Mouse (Mus musculus) lung, embryonic 16.5 days (tissue): ENCODE data around the gene Arpc5. TPM values are rescaled to one million over a fixed set of nuclear protein-coding genes. Genes with fewer than 3 reads are reported as not detected.

Experiments used
- ATAC-seq: fragments of 200-750 bp; cut with Nextera tagmentation; 2 replicates; pipeline ENCODE4 v1.8.0; 2017; ENCODE audit warnings: low read depth, mild to moderate bottlenecking, moderate library complexity
- H3K27ac ChIP-seq: fragments of 300-500 bp; sonication (generic); 2 replicates; pipeline ENCODE4 v1.5.1; 2014; ENCODE audit warnings: mild to moderate bottlenecking, control low read depth, low read length
- H3K27me3 ChIP-seq: fragments of 300-500 bp; sonication (generic); 2 replicates; pipeline ENCODE4 v1.6.1; 2014; ENCODE audit warnings: low read depth, low read length, mixed read lengths; ENCODE audit not compliant: control insufficient read depth, insufficient read depth
- H3K36me3 ChIP-seq: fragments of 300-500 bp; sonication (generic); 2 replicates; pipeline ENCODE4 v1.6.1; 2014; ENCODE audit warnings: low read length; ENCODE audit not compliant: control insufficient read depth, insufficient read depth
- H3K4me1 ChIP-seq: fragments of 300-500 bp; sonication (generic); replicated peaks from 2 replicates; pipeline ENCODE4 v1.6.1; 2014; ENCODE audit warnings: low read length, mixed read lengths; ENCODE audit not compliant: control insufficient read depth, insufficient read depth
- H3K4me2 ChIP-seq: fragments of 300-500 bp; sonication (generic); 2 replicates; pipeline ENCODE4 v1.6.1; 2014; ENCODE audit warnings: low read depth, low read length, control low read depth
- H3K4me3 ChIP-seq: fragments of 300-500 bp; sonication (generic); 2 replicates; pipeline ENCODE4 v1.5.1; 2014; ENCODE audit warnings: mild to moderate bottlenecking, low read length, control low read depth
- H3K9ac ChIP-seq: fragments of 300-500 bp; sonication (generic); 2 replicates; pipeline ENCODE4 v1.6.1; 2014; ENCODE audit warnings: low read length, control low read depth
- H3K9me3 ChIP-seq: fragments of 300-500 bp; sonication (generic); 2 replicates; pipeline ENCODE4 v1.6.1; 2016; ENCODE audit warnings: low read length; ENCODE audit not compliant: control insufficient read depth
- WGBS: fragments of 180-500 bp; shearing (Covaris S2); extraction: QIAGEN DNeasy Blood & Tissue Kit; methylation state at CpG from one replicate; pipeline ENCODE4 v1.1.7; 2014; 5-methylcytosine and 5-hydroxymethylcytosine counted together
- polyA plus RNA-seq: library from polyadenylated mRNA; unstranded; fragments of >200 nt; fragmentation: Nextera tagmentation; extraction: Ambion mirVana; gene quantifications from 2 replicates; pipeline ENCODE4 v1.2.1, GENCODE M21; 2015

Arpc5 gene
- polyA plus RNA-seq, 1 experiment from 2014 or later: 285 TPM

DNA sequence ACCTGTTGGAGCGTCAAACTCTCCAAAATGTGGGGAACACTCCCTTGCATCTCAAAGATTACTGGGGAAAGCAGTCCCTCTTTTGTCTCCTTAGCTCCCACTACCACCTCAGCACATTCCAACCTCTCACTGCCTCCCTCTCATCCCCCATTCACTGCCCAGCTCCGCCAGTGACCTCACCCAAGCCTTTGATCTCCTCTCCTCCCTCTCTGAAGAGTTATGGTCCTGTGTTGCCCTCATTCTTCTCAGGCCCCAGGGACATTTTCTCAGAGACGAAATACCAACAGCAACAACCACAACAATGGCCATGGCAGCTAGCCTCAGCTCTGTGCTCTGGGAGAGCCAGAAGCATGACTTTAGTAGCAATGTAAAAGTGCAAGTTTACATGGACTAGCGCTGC, 24.9 kb downstream of the Arpc5 start:
- Histone ChIP-seq H3K27ac (peak overlapping the region; percentile 17; the same call in 1 of the 2 replicates), H3K27me3 (no peaks in the 10 kb centered on the region), H3K4me2 (no peak overlapping the region), H3K4me1 (no peaks in the 10 kb centered on the region; the same call in 1 of the 2 replicates), H3K36me3 (no peaks in the 10 kb centered on the region), H3K9me3 (no peaks in the 10 kb centered on the region), H3K9ac (no peak overlapping the region), H3K4me3 (no peak overlapping the region)
- ATAC-seq: peak; percentile 18; the same call in 1 of the 2 replicates
- WGBS: 28% methylated on average over 4 of the region's 4 CpGs

DNA sequence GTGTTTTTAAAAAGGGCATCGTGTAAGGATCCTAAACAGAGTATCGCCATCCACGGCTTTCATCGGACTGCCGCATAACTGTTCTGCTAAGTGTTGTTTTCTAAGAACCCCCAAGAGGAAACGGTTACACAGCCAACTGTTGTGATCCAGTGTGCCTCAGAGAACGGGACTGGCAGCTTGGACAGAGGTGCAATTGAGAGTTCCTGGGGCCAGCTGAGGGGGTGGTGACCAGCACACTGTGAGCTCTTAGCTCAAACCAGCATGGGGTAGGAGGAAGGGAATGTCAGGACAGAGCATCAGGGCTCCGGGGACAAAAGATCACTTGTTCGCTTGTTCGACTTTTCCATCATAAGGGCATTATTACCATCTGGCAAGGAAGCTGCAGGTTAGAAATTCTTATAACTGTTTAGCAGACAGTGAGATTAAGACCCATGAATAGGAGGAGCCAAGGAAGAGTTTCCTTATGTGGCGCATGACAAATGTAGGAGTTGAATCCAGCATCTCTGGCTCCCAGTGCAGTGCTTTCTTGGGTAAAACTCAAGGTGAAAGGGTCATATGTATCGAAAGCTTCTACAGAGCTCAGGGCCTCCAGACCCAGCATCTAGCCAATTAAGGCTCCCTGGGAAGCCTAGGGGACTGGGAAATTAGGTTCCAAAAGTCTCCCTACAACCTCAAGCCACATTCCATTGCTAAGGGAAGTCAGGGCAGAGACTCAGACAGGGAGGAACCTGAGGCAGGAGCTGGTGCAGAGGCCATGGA, 26.6 kb downstream of the Arpc5 start:
- H3K9me3 ChIP-seq: no peaks in the 10 kb centered on the region
- H3K9ac ChIP-seq: no peak overlapping the region
- no peaks in the 10 kb centered on the region for H3K36me3 ChIP-seq
- H3K27me3 ChIP-seq: no peaks in the 10 kb centered on the region
- H3K4me2 ChIP-seq: no peak overlapping the region
- H3K4me3 ChIP-seq: no peak overlapping the region
- 66% methylated on average over 12 of the region's 12 CpGs for WGBS
- ATAC-seq: no peak
- no peaks in the 10 kb centered on the region; the same call in 1 of the 2 replicates for H3K4me1 ChIP-seq
- H3K27ac ChIP-seq: no peak overlapping the region

DNA sequence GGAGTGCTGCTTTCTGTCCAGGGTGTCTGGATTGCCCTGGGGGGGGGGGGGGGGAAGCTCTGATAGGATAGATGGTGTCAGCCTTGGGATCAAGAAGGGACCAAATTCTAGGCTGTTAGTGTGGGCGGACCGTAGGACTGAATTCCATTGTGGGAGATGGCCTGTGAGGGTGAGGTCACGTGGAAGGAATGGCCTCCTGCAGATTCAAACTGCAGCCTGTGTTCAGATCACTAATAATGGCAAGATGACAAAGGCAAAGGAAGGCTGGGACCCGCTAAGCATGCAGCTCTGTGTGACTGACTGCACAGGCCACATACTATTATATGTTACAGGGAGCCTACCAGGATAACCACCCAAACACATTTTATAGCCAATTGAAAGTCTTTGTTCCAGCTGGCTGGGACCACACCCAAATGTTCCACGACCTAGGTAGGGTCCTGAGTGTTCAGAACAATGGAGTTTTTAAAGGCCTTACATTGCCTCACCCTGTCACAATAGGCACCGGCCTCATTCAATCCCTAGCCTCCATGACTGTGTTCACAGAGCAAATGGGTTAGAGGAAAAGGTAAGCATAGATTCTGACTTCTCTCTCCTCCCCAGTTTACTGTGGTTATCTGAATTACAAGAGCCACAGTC, 27.3 kb downstream of the Arpc5 start:
- H3K9me3 ChIP-seq: no peaks in the 10 kb centered on the region
- H3K27ac ChIP-seq: no peak overlapping the region
- no peak for ATAC-seq
- no peaks in the 10 kb centered on the region for H3K27me3 ChIP-seq
- H3K36me3 ChIP-seq: no peaks in the 10 kb centered on the region
- H3K4me1 ChIP-seq: no peaks in the 10 kb centered on the region; the same call in 1 of the 2 replicates
- WGBS: 69% methylated on average over 6 of the region's 6 CpGs
- H3K9ac ChIP-seq: no peak overlapping the region
- H3K4me3 ChIP-seq: no peak overlapping the region
- H3K4me2 ChIP-seq: no peak overlapping the region

DNA sequence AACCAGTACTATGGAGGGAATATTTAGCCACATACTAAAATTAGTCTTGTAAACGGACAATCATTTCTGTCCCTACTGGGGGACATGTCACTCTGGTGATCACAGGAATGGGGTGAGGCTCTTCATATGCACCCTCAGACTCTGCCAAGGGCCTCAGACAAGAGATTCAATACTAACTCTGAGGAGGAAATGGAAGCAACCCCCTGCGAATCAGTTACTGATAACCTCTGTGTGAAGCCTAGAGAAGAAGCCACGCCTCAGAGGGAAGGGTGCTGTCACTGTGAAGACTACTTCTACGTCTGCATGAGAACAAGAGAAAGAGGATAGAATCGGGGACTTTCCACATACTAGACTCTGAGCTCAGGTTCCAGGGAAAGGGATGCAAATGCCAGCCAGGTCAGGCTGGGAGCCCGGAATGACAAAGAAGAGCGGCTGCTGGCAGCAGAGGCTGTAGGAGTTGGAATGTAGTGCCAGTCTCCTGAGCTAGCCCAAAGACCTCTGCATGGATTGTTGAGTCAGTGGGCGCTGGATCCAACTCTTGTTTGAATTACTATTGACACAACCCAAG, 29.4 kb downstream of the Arpc5 start:
- 50% methylated on average over 8 of the region's 8 CpGs for WGBS
- no peaks in the 10 kb centered on the region for H3K9me3 ChIP-seq
- H3K27ac ChIP-seq: no peak overlapping the region
- H3K4me2 ChIP-seq: no peak overlapping the region
- no peaks in the 10 kb centered on the region for H3K27me3 ChIP-seq
- H3K9ac ChIP-seq: no peak overlapping the region
- H3K36me3 ChIP-seq: no peaks in the 10 kb centered on the region
- no peak overlapping the region for H3K4me3 ChIP-seq
- peaks cover 3% of the 10 kb centered on the region for H3K4me1 ChIP-seq
- no peak for ATAC-seq

DNA sequence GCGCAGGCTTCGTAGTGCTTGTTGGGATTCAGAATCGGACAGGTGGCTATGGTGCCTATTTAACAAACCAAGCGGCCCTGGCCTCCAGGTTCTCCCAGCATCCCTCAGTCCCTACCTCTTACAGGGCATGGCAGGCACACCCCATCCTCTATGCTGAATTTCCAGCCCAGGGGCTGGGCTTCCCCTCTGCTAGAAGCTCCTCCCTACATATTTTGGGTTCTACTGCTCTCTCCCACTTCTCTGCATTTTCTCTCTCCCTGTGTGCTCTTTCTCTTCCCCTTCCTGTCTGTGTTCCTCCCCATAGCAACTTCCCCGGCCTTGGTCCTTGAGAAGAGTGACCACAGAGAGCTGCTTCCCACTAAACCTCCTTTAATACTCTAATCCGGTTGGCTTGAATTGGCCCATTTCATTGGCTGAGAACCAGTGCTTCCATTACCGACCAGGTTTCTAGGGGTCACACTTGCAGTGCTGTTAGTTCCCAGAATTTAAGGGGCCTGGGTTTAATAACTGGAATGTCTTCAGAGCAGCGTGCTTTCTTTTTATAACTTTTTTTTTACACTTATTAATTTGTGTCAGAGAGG, 30.4 kb downstream of the Arpc5 start:
- H3K9ac ChIP-seq: no peak overlapping the region
- no peaks in the 10 kb centered on the region for H3K9me3 ChIP-seq
- 72% methylated on average over 8 of the region's 8 CpGs for WGBS
- H3K4me1 ChIP-seq: peaks cover 3% of the 10 kb centered on the region; the same call in 1 of the 2 replicates
- no peaks in the 10 kb centered on the region for H3K27me3 ChIP-seq
- no peak overlapping the region for H3K4me3 ChIP-seq
- H3K4me2 ChIP-seq: no peak overlapping the region
- no peak overlapping the region for H3K27ac ChIP-seq
- H3K36me3 ChIP-seq: no peaks in the 10 kb centered on the region
- no peak for ATAC-seq

DNA sequence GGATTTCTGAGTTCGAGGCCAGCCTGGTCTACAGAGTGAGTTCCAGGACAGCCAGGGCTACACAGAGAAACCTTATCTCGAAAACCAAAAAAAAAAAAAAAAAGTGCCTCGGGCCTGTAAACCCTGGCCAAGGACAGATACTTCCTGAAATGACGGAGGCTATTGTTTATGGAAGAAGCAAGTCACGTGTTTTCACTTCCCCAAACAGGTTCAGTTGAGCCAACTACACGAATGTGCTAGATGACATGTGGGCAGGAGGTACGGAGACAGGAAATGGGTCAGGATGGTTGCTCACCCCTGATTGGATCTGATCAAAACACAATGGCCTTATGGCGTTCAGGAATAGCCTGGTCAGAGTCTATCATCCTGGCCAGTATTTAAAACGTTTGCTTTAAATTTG, 31.8 kb downstream of the Arpc5 start:
- Histone ChIP-seq H3K27ac (peak overlapping the region; percentile 36), H3K4me1 (peaks cover 3% of the 10 kb centered on the region; the same call in 1 of the 2 replicates), H3K9ac (no peak overlapping the region), H3K4me2 (no peak overlapping the region), H3K27me3 (no peaks in the 10 kb centered on the region), H3K4me3 (no peak overlapping the region), H3K36me3 (no peaks in the 10 kb centered on the region), H3K9me3 (no peaks in the 10 kb centered on the region)
- peak; percentile 59 for ATAC-seq
- WGBS: 56% methylated on average over 9 of the region's 9 CpGs

DNA sequence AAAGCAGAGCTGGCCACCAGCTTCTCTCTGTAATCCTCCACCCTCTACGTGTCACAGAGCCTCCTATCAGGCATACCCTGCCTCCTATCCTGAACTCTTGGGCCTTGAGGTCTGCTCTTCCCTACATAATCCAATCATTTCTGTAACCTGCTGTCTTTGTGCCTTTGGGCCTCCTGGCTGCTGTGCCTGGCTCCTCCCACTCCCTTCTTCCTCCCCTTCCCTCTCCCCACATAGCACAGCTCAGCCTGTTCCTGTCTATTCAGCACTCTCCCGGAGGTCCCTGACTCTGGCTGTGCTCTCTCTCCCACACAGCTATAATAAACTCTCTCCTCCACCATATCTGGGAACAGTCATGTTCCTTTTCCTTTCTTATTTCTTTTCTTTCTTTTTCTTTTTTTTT, 33.6 kb downstream of the Arpc5 start, which contains the start of gene Ncf2:
Gene Ncf2 (plus strand): TSS at position 298 of the 400 bp plus-strand sequence.
- H3K27me3 ChIP-seq: no peaks in the 10 kb centered on the region
- H3K4me2 ChIP-seq: no peak within 1 kb of the TSS
- H3K36me3 ChIP-seq: no peaks in the 10 kb centered on the region
- 14% methylated on average over 2 of the region's 2 CpGs for WGBS
- H3K4me1 ChIP-seq: peaks cover 3% of the 10 kb centered on the region; the same call in 1 of the 2 replicates
- no peak within 1 kb of the TSS for H3K4me3 ChIP-seq
- no peaks in the 10 kb centered on the region for H3K9me3 ChIP-seq
- no peak within 1 kb of the TSS for H3K9ac ChIP-seq
- peak; percentile 94 for ATAC-seq
- H3K27ac ChIP-seq: no peak within 1 kb of the TSS

DNA sequence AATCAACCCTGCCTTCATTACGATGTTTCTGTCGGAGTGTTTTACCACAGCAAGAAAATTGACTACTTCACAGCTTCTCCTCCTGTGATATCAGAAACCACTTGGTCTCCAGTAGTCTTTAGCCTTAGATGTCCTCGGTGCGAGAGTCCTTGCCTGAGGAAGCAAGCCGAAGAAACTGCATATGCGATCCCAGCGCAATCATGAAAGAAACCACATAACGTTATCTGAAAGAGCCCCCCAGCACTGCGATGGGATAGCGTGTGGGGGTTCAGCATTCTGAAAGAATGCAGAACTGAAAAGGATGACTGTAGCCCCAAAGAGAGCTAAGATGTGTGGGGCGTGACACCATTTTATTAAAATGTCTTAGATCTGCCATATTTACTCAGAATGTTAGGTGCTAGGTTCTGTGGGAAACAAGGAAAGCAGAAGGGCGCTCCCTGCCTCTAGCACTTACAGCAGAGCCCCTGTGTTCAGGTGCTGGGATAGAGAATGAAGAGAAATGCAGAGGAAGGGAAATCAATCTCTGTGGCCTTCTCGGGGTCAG, 34.4 kb downstream of the Arpc5 start:
- 81% methylated on average over 13 of the region's 13 CpGs for WGBS
- no peak overlapping the region for H3K4me3 ChIP-seq
- no peak overlapping the region for H3K4me2 ChIP-seq
- no peaks in the 10 kb centered on the region for H3K9me3 ChIP-seq
- ATAC-seq: no peak
- H3K27me3 ChIP-seq: no peaks in the 10 kb centered on the region
- no peaks in the 10 kb centered on the region for H3K36me3 ChIP-seq
- H3K27ac ChIP-seq: no peak overlapping the region
- H3K9ac ChIP-seq: no peak overlapping the region
- peaks cover 3% of the 10 kb centered on the region; the same call in 1 of the 2 replicates for H3K4me1 ChIP-seq

DNA sequence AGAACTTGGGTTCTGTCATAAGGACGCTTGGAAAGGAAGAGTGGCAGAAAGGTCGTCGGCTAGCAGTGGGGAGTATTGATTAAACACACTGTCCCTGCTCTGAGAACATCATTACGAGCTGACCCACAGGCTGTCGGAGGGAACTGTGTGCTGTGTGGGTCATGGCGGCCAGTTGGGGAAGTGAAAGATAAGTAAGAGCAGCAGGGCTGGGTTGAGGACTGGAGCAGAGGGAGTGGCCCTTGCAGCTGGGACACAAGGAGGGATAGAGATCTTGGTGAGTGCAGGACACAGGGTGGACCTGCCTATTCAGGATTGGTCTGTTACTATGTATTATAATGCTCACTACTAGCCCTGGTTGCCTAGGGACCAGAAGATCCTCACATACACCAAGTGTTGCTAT, 38.6 kb downstream of the Arpc5 start:
- WGBS: 74% methylated on average over 6 of the region's 6 CpGs
- no peaks in the 10 kb centered on the region for H3K9me3 ChIP-seq
- no peaks in the 10 kb centered on the region; the same call in 1 of the 2 replicates for H3K4me1 ChIP-seq

More for the DNA sequence above, 38.6 kb downstream of the Arpc5 start:
- Histone ChIP-seq H3K4me3 (no peak overlapping the region), H3K27me3 (no peaks in the 10 kb centered on the region), H3K9ac (no peak overlapping the region), H3K27ac (no peak overlapping the region), H3K36me3 (no peaks in the 10 kb centered on the region), H3K4me2 (no peak overlapping the region)
- ATAC-seq: no peak
